Mouse (Mus musculus) spleen, postnatal 4 days (tissue): Measurements from ENCODE around the gene Sec14l2.
"Not testable (repeated sequence)": the region's sequence is repeated elsewhere in the genome, so short reads cannot be mapped to it uniquely, and the experiment has no call there.

ENCODE experiments used
- DNase-seq, 2 experiments: peaks; one replicate each; pipeline ENCODE4 v3.0.0; 2022; ENCODE audit warnings: low spot score in 2 of 2

The Sec14l2 gene

DNA sequence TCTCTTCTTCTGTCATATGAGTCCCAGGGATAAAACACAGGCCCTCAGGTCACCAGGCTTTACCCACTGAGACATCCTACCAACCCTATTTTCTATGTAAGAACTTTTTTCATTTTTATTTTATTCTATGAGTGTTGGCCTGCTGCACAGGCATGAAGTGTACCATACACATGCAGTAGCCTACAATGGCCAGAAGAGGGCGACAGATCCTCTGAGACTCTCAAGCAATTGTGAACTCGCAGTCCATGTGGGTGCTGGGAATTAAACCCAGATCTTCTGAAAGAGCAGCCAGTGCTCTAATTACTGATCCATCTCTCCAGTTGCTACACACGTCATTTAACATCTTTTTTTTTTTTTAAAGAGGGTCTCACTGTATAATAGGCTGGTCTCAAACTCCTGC is 10.2 kb upstream of the Sec14l2 start:
- no peak for DNase-seq

DNA sequence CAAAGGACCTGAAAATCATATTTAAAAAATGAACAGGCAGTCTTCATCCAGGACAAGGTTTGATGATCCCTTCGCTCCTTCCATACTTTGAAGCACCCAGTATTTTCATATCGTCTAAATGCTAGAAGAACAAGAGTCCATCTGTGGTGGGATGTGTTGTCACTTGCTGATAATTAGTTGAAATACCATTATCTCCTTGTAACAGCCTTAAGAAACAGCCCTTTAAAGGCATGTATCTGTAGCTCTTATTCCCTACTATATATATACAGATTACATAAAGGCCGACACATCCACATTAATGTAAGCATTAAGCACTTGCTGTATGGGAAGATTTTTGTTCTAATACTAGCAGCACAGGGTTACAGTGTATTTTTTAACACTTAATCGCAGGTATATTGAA is 5.2 kb upstream of the Sec14l2 start:
- not testable (repeated sequence) for DNase-seq

DNA sequence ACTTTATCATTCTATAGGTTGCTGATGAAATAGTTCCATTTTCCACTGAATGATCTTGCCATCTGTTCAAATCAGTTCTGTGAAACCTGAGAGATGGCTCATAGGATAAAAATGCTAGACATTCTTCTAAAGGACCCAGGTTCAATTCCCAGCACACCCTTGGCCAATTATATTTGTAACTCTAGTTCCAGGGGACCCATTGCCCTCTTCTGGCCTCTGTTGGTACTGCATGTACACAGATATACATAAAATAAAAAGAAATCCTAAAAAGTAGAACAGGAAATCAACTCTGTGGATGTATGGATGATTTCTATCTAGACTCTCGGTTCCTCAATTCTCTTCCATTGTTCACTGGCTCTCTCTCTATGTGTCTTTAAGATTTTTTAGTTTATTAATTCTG is 3.8 kb upstream of the Sec14l2 start:
- DNase-seq: no peak

DNA sequence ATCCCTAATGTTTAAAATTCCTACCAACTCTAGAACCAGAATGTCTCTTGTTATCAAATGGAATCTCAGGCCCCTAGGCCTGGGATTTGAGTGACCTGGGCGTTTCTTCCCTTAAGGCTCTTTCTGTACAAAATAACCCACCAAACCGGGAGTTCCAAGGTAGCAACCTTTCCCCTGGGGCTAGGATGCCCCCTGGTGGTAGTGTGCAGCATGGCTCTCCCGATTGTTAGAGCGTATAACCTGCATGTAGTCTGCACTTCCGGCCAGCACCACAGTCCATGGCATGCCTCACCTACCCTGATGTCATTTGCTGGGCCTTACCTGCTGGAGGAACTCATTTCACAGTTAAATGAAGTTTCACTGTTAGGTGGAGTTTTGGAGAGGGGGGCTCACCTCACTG is 707 bp upstream of the Sec14l2 start:
- DNase-seq: peak; percentile 64 to 81

DNA sequence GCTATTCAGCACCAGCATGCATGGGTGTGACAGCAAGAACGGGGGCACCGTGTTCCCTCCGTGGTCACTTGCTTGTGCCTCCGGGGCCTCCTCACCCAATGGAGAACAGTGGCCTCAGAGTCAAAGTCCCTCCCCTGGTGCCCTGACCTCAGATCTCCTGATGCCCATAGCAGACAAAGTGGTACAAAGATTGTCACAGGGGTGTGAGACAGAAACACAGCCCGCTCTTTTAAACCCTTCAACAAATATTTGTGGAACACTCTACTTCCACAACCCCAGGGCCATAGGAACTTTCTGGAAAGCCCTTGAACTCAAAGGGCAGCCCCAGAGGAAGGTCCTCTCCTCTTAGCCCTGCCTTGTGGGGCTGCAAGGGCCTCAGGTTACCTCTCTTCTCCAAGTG is 989 bp downstream of the Sec14l2 start:
- DNase-seq: no peak

DNA sequence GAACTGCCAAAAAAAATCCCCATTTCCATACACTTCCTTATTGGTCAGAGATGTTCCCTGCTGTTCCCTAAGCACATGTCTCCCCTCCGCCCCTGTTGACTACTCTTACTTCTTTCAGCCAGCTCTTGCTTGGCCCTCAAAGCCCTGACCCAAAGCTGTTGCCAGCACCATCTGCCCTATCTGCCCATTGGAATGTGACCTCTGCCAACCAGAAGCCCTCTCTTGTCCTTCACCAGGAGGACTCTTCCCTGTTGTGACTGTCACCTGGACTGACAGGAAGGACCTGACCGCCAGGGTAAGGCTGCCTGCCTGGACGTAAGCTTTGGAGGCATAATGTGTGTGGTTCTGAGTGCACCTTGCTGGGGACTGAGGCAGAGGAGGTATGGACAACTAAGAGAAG is 1.5 kb downstream of the Sec14l2 start:
- no peak for DNase-seq

DNA sequence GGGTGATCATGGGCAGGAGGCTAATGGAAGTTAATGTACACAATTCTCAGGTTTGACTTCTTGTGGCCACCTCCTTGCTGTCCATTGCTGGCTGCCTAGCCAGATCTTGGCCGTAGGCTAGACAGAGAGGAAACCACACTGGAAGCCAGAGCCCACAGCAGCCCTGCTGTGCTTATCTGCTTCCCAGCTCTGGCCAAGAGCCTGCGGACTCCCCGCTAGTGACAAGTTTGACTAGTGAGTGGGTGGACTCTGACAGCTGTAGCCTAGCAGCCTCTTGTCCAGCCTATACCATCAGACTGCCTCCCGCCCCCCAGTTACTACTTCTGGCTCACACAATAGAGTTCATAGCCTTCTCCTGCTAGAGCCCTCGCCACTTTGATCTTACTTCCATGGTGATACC is 3.6 kb downstream of the Sec14l2 start:
- no peak for DNase-seq

DNA sequence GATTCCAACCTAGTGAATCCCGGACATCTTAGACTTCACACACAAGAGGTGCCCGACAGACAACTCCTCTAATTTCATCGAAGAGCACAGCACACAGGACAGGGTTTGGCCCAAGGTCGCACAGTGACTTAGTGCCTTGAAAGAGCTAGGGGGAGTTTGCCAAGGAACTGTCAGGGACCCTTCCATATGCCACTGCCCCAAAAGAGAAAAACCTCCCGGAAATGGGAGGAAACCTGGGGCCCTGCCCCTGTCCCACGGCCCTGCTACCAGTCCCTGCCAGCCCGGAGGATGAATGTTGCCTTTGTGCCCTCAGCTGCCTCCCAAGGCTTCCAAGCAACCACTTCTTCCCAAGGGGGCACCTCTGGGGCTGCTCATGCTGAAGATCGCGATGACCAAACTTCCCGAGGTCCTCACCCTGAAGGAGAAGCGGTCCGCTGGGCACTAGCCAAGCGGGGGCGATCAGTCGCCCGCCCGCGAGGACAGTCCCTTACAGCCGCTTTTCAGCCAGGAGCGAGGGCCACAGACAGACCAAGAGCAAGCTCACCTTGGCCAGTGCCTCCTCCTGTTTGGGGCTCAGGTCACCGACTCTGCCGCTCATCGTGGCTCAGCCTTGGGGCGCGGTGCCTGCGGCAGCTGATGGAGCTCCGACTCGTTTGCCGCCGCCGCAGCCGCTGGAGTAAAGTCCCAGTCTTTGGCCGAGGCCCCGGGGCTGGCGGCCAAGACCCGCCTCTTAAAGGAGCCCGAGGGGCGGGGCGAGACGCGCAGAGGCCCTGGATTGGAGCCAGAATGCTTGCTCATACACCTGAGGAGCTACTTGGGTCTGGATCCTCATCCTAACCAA is 4.9 kb downstream of the Sec14l2 start:
- DNase-seq: peak; percentile 79 to 86

DNA sequence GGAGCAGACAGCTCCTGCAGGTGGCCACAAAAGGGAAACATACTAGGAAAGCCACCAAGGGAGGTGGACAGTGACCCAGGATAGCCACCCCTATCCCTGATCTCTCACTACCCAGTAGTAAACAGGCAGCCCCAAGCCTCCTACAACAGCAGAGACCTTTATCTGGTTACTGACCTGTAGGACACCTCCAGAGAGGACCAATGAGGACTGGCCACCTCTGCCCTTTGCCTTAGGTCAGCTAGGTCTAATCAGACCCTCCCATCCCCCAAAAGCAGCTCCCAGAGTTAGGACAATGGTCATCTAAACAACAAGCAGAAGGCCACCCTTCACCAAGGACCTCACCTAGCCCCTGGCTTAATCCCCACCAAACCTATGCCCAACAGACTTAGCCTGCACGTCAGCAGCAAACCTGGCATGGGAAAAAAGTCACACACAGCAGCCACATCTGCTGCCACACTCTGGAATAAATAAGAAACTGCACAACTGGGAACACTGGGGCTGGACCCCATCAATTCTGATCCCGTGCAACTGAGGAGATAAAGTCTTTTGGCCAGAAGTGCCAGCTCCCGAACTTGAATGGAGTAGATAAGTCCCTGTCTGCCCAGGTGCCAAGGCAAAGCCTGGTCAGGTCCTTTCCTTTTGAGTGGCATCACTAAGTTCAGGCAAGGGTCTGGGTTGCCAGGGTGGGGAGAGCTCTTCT is 5.7 kb downstream of the Sec14l2 start:
- DNase-seq: peak in 1 of 2 experiments; percentile 38

DNA sequence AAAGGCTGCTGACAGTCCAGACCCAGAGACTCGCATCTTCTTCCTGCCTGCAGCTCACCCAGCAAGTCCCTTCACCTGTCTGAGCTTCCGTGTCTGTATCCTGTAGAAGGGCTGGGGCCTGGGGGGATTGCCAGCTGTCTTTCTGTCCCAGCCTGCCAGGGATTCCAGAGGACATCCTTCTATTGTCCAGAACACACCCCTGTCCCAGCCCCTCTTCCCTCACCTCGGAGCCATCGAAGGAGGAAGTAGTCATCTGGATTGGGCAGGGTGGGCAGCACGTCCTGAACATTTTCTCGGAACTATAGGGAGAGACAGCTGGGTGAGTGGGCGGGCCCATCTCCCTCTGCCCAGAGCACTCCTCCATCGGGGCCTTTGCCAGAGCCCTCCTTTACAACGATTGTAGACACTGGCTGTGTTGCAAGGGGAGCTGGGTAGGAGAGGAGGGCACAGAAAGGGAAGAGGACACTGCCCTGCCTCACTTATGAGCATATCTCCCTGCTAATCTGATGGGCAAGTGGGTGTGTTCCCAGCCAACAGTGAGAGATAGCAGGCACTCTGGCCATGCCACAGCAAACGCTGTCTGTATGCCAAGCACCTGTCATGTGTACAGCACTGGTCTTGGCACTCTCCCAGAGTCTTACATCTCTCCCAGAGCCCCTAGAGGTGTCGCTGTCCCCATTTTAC is 6.6 kb downstream of the Sec14l2 start:
- peak in 1 of 2 experiments; percentile 50 for DNase-seq

DNA sequence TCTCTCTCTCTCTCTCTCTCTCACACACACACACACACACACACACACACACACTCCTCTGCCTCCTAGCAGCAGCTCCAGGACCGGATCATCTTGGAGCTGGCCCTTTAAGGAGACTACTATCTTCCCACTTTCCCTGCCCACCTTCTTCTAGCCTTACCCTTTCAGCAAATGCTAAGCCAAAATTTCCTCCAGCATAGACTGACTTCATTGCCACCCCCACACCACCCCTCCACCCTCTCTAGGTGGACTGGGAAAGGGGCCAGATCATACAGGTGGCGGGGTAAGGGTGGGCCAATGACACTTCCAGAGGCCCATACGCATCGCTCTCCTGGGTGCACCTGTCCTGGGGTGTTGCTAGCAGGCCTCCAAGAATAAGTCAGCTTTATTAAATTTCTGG is 7.8 kb downstream of the Sec14l2 start:
- DNase-seq: no peak

DNA sequence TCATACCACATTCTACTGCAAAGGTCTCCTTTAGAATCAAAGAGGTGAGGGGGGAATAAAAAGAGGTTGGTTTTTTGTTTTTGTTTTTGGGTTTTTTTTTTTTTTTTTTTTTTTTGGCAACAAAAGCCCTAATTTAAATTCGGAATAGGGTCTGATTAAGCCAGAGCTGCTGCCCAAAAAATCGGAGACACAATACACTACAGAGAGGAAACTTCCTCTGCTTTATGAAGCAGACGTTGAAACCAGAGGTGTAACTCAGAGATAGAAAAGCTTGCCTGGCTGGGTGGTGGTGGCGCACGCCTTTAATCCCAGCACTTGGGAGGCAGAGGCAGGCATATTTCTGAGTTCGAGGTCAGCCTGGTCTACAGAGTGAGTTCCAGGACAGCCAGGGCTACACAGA is 8.7 kb downstream of the Sec14l2 start:
- DNase-seq: not testable (repeated sequence)

DNA sequence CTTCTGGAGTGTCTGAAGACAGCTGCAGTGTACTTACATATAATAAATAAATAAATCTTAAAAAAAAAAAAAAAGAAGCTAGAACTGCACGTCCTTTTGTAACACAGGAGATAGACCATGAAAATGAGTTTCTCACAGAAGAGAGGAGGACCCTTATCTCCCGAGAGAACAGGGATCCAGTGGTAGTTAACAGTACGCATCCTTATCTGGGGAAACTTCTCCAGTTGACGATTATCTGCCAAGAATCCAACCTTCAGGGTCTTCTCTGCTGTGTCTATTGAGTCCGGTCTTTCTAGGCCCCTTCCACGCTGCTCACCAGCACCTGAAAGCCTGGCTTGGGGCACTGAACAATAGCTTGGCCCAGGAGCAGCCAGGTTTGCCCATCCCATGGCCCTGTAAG is 9.2 kb downstream of the Sec14l2 start:
- no peak for DNase-seq

DNA sequence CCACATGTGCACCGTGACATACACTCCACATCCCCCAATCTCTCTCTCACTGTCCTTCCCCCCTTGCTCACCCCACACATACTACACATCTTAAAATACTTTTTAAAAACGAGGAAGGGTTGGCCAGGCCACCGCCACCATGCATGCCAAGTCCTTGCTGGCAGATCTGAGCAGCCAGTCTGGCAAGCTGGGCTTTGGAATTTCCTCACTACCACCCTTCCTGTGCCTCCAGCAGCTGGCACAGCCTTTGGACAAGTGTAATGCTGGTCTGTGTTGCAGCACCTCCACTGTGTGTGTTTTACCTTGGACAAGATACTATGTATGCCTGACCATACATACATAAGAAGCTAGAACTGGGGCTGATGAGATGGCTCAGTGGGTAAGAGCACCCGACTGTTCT is 9.7 kb downstream of the Sec14l2 start:
- DNase-seq: no peak

DNA sequence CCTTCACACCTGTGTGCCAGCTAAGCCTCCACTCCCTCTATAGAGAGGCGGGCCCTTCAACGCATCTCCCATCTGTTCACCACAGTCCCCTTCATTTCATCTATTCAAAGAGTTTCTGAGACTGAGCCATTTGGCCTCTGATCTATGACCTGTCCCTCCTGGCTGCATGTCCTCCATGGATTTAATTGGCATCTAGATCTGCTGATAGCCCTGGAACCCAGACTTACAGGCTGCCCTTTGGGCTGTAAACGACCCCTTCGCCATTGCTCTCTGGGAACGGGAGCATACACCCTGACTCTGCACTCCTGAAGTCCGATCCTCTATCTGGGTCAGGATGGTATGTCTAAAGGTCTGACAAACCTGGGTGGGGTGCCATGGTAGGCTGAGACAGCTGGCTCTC is 10.4 kb downstream of the Sec14l2 start:
- no peak for DNase-seq

DNA sequence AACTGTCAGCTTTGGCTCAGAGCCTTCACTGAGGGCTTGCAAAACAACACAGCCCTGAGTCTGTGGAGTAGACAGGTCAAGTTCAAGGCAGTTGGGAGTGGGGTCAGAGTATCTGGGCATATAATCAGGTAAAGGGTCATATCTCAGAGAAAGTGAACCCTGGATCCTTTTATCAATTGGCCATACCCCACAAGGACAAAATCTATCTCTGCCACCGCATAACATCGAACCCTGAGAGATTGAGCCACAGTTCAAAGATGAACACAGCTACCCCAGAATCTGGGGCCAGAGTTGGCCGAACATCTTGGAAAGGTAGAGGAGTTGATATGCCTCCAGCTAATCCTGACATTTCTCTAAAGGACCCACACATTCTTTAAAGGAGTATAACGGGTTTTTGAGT is 11.2 kb downstream of the Sec14l2 start:
- DNase-seq: no peak

DNA sequence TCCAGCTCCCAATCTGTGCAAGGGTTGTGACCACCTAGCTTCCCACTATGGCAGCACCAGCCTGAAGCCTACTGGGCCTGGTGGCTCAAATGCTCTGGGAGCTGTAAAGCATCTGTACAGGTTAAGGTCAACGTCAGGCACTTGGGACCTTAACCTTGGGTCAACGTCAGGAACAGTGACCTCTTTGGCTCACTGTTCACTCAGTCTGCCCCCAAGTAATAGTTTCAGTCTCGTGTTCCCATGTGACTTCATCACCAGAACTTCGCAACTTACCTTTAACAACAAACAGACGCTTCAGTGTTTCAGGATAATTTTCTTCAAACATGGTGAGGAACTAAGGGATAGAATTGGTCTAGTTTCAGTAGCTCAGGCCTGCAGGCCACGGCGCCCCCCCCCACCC is 14.5 kb downstream of the Sec14l2 start:
- no peak for DNase-seq

DNA sequence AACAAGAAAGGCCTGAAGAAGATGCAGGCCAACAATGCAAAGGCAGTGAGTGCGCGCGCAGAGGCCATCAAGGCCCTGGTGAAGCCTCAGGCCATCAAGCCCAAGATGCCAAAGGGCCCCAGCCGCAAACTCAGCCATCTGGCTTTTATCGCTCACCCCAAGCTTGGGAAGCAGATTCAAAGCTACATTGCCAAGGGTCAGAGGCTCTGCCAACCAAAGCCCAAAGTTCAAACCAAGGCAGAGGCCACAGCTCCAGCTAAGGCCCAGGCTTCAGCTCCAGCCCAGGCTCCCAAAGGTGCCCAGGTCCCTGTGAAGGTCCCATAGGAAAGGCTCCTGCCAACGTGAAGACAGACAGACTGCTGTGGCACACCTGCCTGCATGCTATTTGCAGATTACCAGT is 15.3 kb downstream of the Sec14l2 start:
- DNase-seq: not testable (repeated sequence)

DNA sequence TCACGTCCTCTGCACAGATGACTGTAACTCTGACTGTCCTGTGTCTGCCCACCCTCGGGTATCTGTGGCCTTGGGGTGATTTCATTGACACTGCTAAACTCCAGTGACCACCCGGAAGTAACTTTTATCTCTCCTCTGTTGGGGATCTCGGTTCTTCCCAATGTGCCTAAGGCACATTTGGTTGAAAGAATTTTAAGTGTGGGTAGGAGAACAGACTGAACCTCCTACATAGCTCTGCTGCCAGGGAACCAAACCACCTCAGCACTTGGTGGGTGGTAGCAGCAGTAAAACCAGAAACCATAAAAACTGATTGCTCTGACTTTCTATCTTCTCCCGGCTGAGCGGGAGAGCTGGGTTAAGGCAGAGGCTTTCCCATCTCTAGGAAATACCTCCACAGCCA is 17.8 kb downstream of the Sec14l2 start:
- DNase-seq: no peak

DNA sequence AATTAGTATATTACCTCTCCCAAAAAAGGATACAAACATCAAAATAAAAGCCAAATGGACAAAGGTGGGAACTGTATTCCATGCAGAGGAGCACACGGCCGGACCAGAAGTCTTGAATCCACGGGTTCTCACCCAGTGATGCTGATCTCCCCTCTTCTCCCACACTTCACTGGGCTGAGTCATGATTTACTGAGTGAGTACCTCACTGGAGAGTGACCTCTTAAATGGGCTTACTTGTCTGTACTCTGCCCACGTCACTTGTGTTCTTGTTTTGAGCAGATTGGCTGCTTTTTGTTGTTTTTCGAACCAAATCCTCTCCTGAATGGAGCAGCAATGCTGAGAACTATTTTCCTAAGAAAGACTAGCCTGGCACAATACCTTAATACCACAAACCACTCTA is 18.2 kb downstream of the Sec14l2 start:
- no peak for DNase-seq

DNA sequence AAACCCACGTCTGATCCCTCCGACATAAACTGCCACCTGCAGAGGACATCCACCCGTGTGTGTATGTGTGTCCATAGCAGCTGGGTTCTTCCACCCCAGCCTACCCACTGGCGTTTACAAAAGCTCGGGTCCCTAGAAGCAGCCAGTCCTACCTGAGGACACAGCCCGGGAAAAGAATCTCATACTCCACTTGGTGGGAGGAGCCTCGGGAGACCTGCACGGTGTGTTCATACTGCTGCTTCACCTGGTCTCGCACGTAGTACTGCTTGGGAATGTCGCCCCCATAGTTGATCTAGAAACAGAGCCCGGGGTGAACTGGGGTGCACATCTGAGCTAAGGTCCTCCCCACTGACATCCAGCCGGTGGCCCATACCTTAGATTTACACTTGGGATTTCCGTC is 19.7 kb downstream of the Sec14l2 start:
- DNase-seq: no peak

DNA sequence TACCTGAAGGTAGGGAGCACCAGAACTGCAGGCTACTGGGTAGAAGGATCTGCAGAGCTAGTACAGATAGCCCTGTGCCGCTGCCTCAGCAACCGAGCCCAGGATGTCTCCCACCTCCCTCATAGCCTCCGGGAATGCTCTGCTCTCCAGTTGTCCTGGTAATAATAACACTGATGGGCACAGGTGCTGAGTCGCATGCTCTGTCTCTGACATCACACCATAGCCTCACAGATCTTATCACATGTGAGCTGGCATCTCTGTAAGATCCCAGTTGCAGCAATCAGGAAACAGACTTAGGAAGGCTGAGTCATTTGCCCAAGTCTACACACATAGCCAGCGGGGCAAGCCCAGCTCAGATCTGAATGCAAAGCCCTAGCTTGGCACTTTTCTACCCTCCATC is 21.4 kb downstream of the Sec14l2 start:
- no peak for DNase-seq

DNA sequence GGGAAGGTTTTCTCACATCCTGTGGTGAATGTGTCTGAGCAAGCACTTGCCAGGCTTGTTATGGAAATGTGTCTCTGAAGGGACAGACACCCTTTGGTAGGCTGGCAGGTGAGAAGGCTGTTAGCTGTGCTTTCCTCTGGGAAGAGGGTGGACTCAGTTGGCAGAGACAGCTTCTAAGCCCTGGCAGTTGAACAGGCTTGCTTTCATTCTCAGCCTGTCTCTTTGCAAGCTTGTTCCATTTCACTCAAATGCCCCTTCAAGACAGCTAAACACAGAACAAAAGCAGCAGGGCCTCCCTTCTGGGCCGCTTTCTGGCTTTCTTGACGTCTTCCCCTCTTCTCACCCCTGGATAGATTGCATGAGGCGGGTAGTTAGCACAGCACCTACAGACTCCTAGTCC is 23.8 kb downstream of the Sec14l2 start:
- no peak for DNase-seq
